Mouse (Mus musculus) ovary, postnatal 36 days (tissue): ENCODE measurements at regions not wholly inside any gene's neighbourhood (a gene's known extent, or its start where the extent isn't known, plus 50 kb on each side); places are given as distances from the start of the nearest gene placed in this dataset.
"Not testable (repeated sequence)": the region's sequence is repeated elsewhere in the genome, so short reads cannot be mapped to it uniquely, and the experiment has no call there.

Source experiments
- DNase-seq: peaks from one replicate; pipeline ENCODE4 v3.0.0; 2022; ENCODE audit warnings: low spot score, mixed read lengths

- DNase-seq = not testable (repeated sequence)
These were observed 60.9 kb upstream of the Acpp start for GRCm38 (mm10) chr9:104398484-104398883.

- DNase-seq = no peak
These were observed 50.3 kb upstream of the Acpp start for GRCm38 (mm10) chr9:104387805-104388204.
